Mouse (Mus musculus) left cerebral cortex, postnatal 10 days (tissue): ENCODE measurements at regions not wholly inside any gene's neighbourhood (a gene's known extent, or its start where the extent isn't known, plus 50 kb on each side); places are given as distances from the start of the nearest gene placed in this dataset.

ENCODE experiments used
- DNase-seq, 2 experiments: peaks; one replicate each; pipeline ENCODE4 v3.0.0; 2021 to 2022; ENCODE audit warnings: low spot score in 2 of 2, mixed read lengths in 1 of 2; ENCODE audit errors: extremely low spot score in 1 of 2
- intact Hi-C: fragments of 180-260 bp; cut with DNase I; formaldehyde crosslinking; loops from one replicate; pipeline ENCODE4 v1.15.1; 2025

DNA sequence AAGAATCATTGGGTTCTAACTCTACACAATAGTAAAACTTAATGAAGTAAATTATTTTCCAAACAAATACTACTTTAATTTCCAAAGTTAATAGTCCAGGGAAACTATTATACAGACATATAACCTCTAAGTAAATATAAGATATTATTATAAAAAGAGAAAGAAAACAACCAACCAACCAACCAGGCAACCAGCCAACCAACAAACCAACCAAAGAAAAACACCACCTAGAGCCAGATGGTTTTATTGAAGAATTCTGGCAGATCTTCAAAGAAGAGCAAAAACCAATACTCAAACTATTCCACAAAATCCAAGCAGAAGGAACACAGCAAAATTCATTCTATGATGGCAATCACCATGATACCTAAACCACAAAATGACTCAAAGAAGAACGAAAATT is 1418.0 kb upstream of the Pabpc4l start:
- intact Hi-C loops = no loop called here
- DNase-seq = no peak

- intact Hi-C loops = no loop called here
- DNase-seq = peak; percentile 11 to 34
Observed at GRCm38 (mm10) chr3:47863591-47863990, 1415.6 kb upstream of the Pabpc4l start.

DNA sequence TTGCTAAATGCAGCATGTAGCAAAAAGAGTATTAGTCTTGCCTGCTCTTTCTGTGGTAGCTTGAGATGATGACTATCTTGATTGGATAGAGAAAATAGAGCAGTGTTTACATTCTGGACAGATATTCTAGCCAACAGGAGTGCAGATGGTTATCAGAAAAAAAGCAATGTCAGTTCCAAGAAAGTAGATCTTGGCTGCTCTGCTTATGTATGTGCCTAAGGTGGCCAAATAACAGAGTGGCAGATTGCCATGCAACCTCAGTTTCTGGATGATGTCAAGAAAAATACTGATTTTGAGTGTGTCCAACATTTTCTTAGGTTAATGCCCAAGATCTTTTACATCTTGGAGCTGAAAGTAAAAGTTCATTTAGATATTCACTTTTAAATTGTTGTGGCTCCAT is 1397.6 kb upstream of the Pabpc4l start:
- intact Hi-C loops = no loop called here

DNA sequence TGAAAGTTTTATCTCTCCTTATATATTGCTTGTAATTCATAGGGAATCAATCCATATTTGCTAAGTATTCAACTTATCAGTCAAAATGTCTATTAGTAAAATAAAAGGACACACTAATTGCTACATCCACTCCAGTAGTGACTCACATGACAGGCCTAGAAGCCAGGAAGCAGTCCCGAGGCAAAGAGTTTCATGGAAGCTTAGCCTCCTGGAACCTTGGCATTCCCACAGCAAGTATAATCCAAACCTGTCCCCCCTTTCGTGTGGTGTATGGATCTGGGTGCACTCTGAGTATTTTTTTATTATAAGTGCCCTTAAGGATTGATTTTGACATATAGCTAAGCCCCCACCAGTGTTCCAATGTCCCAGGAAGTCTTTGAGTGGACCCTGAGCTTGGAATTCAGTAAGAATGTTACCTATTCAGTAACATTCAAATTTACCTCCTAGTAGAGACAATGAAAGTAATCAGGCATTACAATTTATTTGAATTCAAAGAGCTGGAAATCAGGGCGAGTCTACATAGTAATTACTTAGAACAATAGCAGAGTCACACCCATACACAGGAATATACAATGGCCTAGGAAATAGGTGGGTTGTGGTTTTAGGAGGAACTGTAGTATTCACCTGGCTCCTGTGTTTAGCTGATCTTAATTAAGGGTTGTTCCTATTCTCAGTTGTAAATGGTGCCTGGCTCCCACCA is 1388.7 kb upstream of the Pabpc4l start:
- intact Hi-C loops = no loop called here

More for the DNA sequence above, 1397.6 kb upstream of the Pabpc4l start:
- no peak for DNase-seq

GRCm38 (mm10) chr3:47818361-47818760 is 1370.3 kb upstream of the Pabpc4l start:
- intact Hi-C loops = no loop called here
- no peak for DNase-seq

More for the DNA sequence above, 1388.7 kb upstream of the Pabpc4l start:
- DNase-seq = no peak

DNA sequence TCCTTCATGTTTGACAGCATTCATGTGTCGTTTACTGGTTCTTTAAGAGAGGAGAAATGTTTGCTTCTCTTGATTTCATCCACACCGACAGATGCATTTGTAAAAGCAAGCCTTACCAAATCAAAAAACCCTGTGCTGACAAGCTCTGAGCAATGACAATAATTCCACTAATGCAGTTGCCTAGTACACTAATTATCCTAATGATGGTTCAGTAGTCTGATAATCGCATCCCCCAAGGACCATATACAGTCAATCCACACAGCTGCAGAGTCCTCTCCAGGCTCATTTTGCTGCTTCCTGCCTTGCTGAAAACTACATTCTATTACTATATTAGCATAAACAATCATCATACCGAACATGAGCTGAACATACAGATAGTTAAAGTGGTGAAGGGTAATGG is 1369.5 kb upstream of the Pabpc4l start:
- DNase-seq = no peak
- intact Hi-C loops = no loop called here
